Comparison of ENCODE assay signal across 18 mouse cellular contexts in genomic region chr8:35991013-35991412, GRCm38 (mm10).
A peak's percentile ranks its signal among the peaks of the same experiment; 100 is the strongest.
DNase-seq lines count a peak whose midpoint lies in the region; ATAC-seq lines count a peak whose summit lies in the region.
"Had no signal": no experiment of that assay in that cellular context is flagged by ENCODE, and none has a peak within 500 bp of the region (broad histone marks: within the 10 kb centered on the region; RNA-seq: fewer than 3 reads in every experiment).

No protein-coding gene starts in this region.

- H3K4me3 ChIP-seq in forebrain, embryonic 15.5 days: no peak overlapping the region
- H3K4me3 ChIP-seq in forebrain, embryonic 11.5 days (ENCODE audit: low read depth, low read length): no peak overlapping the region
- H3K4me3 ChIP-seq in neural tube, embryonic 14.5 days (ENCODE audit: low read depth, low read length): no peak overlapping the region
- H3K4me3 ChIP-seq: embryonic facial prominence, embryonic 13.5 days; liver, embryonic 15.5 days; midbrain, embryonic 10.5 days; neural tube, embryonic 12.5 days had no signal

- H3K9me3 ChIP-seq in forebrain, embryonic 15.5 days: no peaks in the 10 kb centered on the region
- no peaks in the 10 kb centered on the region; the same call in 1 of the 2 replicates for H3K9me3 ChIP-seq in forebrain, embryonic 11.5 days (ENCODE audit: control insufficient read depth, low read length)
- H3K9me3 ChIP-seq in neural tube, embryonic 14.5 days (ENCODE audit: control insufficient read depth, low read length): no peaks in the 10 kb centered on the region
- H3K9me3 ChIP-seq: embryonic facial prominence, embryonic 13.5 days; G1E; liver, embryonic 15.5 days; midbrain, embryonic 10.5 days; neural tube, embryonic 12.5 days had no signal

- H3K4me2 ChIP-seq in forebrain, embryonic 15.5 days (replicated peaks): no peak overlapping the region
- no peak overlapping the region for H3K4me2 ChIP-seq in forebrain, embryonic 11.5 days (ENCODE audit: low read depth, low read length, severe bottlenecking)
- no peak overlapping the region for H3K4me2 ChIP-seq in neural tube, embryonic 14.5 days (ENCODE audit: low read depth, low read length)
- H3K4me2 ChIP-seq: embryonic facial prominence, embryonic 13.5 days; liver, embryonic 15.5 days; neural tube, embryonic 12.5 days had no signal

- H3K36me3 ChIP-seq in forebrain, embryonic 15.5 days: no peaks in the 10 kb centered on the region
- H3K36me3 ChIP-seq in forebrain, embryonic 11.5 days (ENCODE audit: control insufficient read depth, insufficient read depth, low read length): no peaks in the 10 kb centered on the region
- no peaks in the 10 kb centered on the region for H3K36me3 ChIP-seq in neural tube, embryonic 14.5 days (ENCODE audit: control insufficient read depth, insufficient read depth, low read length)
- H3K36me3 ChIP-seq: embryonic facial prominence, embryonic 13.5 days; G1E; liver, embryonic 15.5 days; midbrain, embryonic 10.5 days; neural tube, embryonic 12.5 days had no signal

- H3K4me1 ChIP-seq in forebrain, embryonic 15.5 days: peaks cover 5% of the 10 kb centered on the region
- no peaks in the 10 kb centered on the region for H3K4me1 ChIP-seq in forebrain, embryonic 11.5 days (replicated peaks; ENCODE audit: control insufficient read depth, insufficient read depth, low read length)
- no peaks in the 10 kb centered on the region for H3K4me1 ChIP-seq in neural tube, embryonic 14.5 days (ENCODE audit: control insufficient read depth, insufficient read depth, low read length)
- H3K4me1 ChIP-seq: liver, embryonic 15.5 days; midbrain, embryonic 10.5 days; neural tube, embryonic 12.5 days had no signal

- DNase-seq in forebrain, embryonic 11.5 days (ENCODE audit: low spot score): no peak
- no peak for DNase-seq in neural tube, embryonic 10.5 days (ENCODE audit: extremely low spot score, low spot score)
- DNase-seq in cerebellum, adult 9-10 months: peak; percentile 82
- DNase-seq in right cerebral cortex, postnatal 14 days: no peak
- no peak for DNase-seq in thymus, postnatal 10 days (ENCODE audit: low spot score in 2 of 2)
- DNase-seq: adrenal gland, postnatal 25 days; gastrocnemius, postnatal 14 days; kidney, adult 11 months; thymus, postnatal 36 days had no signal

- no peaks in the 10 kb centered on the region for H3K27me3 ChIP-seq in forebrain, embryonic 15.5 days
- H3K27me3 ChIP-seq in forebrain, embryonic 11.5 days (ENCODE audit: control insufficient read depth, insufficient read depth, low read length): no peaks in the 10 kb centered on the region
- H3K27me3 ChIP-seq in neural tube, embryonic 14.5 days (ENCODE audit: control insufficient read depth, insufficient read depth, low read length): no peaks in the 10 kb centered on the region
- H3K27me3 ChIP-seq: embryonic facial prominence, embryonic 13.5 days; liver, embryonic 15.5 days; neural tube, embryonic 12.5 days had no signal

- peak overlapping the region; percentile 35 for H3K27ac ChIP-seq in forebrain, embryonic 15.5 days (replicated peaks)
- no peak overlapping the region for H3K27ac ChIP-seq in forebrain, embryonic 11.5 days (ENCODE audit: low read depth, low read length)
- peak overlapping the region; percentile 1; the same call in 1 of the 2 replicates for H3K27ac ChIP-seq in neural tube, embryonic 14.5 days (ENCODE audit: low read depth, low read length)
- H3K27ac ChIP-seq: embryonic facial prominence, embryonic 13.5 days; kidney, postnatal 0 days; liver, embryonic 15.5 days; macrophage; midbrain, embryonic 10.5 days; neural tube, embryonic 12.5 days had no signal

- ATAC-seq in forebrain, embryonic 15.5 days (replicated peaks): peak; percentile 60; the same call in 1 of the 2 replicates
- no peak for ATAC-seq in forebrain, embryonic 11.5 days (replicated peaks; ENCODE audit: low FRiP score)
- ATAC-seq in neural tube, embryonic 14.5 days (ENCODE audit: low read depth): no peak

- WGBS in forebrain, embryonic 15.5 days: 56% methylated on average over 5 of the region's 5 CpGs
- WGBS in forebrain, embryonic 11.5 days: 90% methylated on average over 5 of the region's 5 CpGs
- WGBS in neural tube, embryonic 14.5 days: 74% methylated on average over 5 of the region's 5 CpGs

- H3K9ac ChIP-seq in forebrain, embryonic 15.5 days (replicated peaks): no peak overlapping the region
- H3K9ac ChIP-seq in forebrain, embryonic 11.5 days (ENCODE audit: low read length): no peak overlapping the region
- no peak overlapping the region for H3K9ac ChIP-seq in neural tube, embryonic 14.5 days (replicated peaks; ENCODE audit: low read depth, low read length)
- H3K9ac ChIP-seq: embryonic facial prominence, embryonic 13.5 days; liver, embryonic 15.5 days; neural tube, embryonic 12.5 days had no signal
